Mouse (Mus musculus) E14TG2a.4 (cell line): ENCODE results near the gene Hdac2.

Experiments used
- H3K27me3 ChIP-seq: 2 replicates; pipeline ENCODE4 v1.6.1; 2014; ENCODE audit warnings: low read length, control low read depth; ENCODE audit not compliant: insufficient read depth
- H3K36me3 ChIP-seq: 2 replicates; pipeline ENCODE4 v1.6.1; 2014; ENCODE audit warnings: low read length, control low read depth; ENCODE audit not compliant: insufficient read depth
- H3K4me1 ChIP-seq: replicated peaks from 2 replicates; pipeline ENCODE4 v1.6.1; 2014; ENCODE audit warnings: low read depth, low read length, control low read depth
- H3K4me3 ChIP-seq: replicated peaks from 2 replicates; pipeline ENCODE4 v1.5.1; 2014; ENCODE audit warnings: mild to moderate bottlenecking, low read length
- H3K9me3 ChIP-seq: 2 replicates; pipeline ENCODE4 v1.6.1; 2014; ENCODE audit warnings: low read length, control low read depth
- CTCF ChIP-seq: conservative IDR thresholded peaks from 2 replicates; pipeline ENCODE4 v1.5.1; 2014; ENCODE audit warnings: low read length
- NANOG ChIP-seq: IDR thresholded peaks from 2 replicates; pipeline ENCODE4 v1.6.1; 2014; ENCODE audit warnings: borderline replicate concordance, low read length, mixed read lengths
- POU5F1 ChIP-seq: IDR thresholded peaks from 2 replicates; pipeline ENCODE4 v1.6.1; 2014; ENCODE audit warnings: low read length, borderline replicate concordance

The Hdac2 gene

DNA sequence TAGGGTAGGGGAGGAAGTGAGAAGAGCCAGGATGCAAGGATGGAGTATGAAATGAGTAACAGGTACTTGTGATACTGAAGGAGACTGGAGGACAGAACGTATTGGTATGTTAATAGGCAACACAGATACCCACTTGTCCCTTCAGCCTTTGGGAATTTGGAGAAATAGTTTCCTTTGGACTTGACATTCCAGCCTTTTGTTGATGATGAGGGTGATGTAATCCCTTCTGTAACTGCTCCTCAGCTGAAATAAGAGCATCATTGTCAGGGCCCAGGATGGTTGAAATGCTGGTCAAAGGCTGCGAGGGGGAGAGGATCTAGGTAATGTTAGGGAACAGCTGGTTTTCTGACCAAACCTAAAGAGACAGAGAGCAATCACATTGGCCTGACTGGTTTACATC, 54.3 kb downstream of the Hdac2 start:
- no peaks in the 10 kb centered on the region for H3K9me3 ChIP-seq
- TF ChIP-seq NANOG (no peak), POU5F1 (no peak), CTCF (no peak)

DNA sequence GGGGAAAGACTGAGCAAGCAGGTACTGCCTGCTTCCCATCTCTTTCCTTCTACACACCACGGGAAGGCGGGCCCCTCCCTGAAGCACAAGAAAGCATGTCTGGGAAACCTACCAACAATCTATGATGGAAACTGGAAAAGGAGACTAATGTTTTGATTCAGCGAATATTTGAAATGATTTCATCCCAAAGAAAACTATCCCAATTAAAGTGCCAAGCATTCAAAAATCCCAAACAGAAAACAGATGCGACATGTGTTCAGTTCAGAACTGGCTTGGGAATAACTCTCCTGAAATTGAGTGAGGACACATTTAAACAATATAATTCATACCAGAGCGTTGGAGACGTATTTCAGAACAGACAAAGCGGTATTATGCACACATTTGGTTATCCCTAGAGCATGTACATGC, 60.8 kb downstream of the Hdac2 start:
- H3K9me3 ChIP-seq: no peaks in the 10 kb centered on the region
- no peaks in the 10 kb centered on the region for H3K36me3 ChIP-seq
- no peak for TF ChIP-seq CTCF
- no peak for TF ChIP-seq NANOG
- no peak for TF ChIP-seq POU5F1
- no peaks in the 10 kb centered on the region for H3K27me3 ChIP-seq
- no peaks in the 10 kb centered on the region for H3K4me1 ChIP-seq
- no peak overlapping the region for H3K4me3 ChIP-seq

More for the DNA sequence above, 54.3 kb downstream of the Hdac2 start:
- H3K4me1 ChIP-seq: no peaks in the 10 kb centered on the region
- no peak overlapping the region for H3K4me3 ChIP-seq
- no peaks in the 10 kb centered on the region for H3K27me3 ChIP-seq
- H3K36me3 ChIP-seq: no peaks in the 10 kb centered on the region

DNA sequence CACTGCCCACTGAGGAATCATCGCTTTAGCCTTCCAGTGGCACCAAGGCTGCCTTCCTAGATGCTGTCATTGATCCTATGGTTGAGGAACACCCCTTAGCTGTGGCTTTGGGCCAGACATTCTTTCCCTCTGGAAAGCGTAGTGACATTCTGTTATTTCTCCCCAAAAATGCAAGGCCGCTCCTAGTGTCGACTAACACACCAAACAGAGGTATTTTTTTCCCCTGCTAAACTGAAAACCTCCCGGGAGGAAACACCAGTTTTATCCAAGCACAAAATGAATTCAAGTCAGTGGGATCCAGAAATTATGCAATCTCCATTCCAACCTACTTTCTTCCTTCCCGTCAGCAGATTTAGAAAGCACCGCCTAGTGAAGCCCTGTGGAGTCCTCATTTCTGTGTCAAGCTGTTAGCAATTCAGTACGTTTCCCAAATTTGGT, 73.3 kb downstream of the Hdac2 start:
- Histone ChIP-seq H3K9me3 (no peaks in the 10 kb centered on the region), H3K36me3 (no peaks in the 10 kb centered on the region), H3K4me1 (no peaks in the 10 kb centered on the region), H3K4me3 (no peak overlapping the region), H3K27me3 (no peaks in the 10 kb centered on the region)
- TF ChIP-seq NANOG (no peak), POU5F1 (no peak), CTCF (no peak)
